Mouse (Mus musculus): ENCODE measurements around the gene Lamc1.

- TF ChIP-seq CTCF (IDR thresholded peaks at IDR 0.05; ENCODE audit: low read depth) (no peak), EP300 (IDR thresholded peaks at IDR 0.05; ENCODE audit: low read depth) (no peak)
Measured at GRCm38 (mm10) chr1:153281483-153281882, 51.1 kb downstream of the Lamc1 start.
